Mouse (Mus musculus) mesoderm, embryonic 11.5 days (tissue): ENCODE measurements around the gene Scarb1.
"Not testable (repeated sequence)": the region's sequence is repeated elsewhere in the genome, so short reads cannot be mapped to it uniquely, and the experiment has no call there.

Experiments used
- DNase-seq: peaks from one replicate; pipeline ENCODE4 v3.0.0-alpha.2; 2012; ENCODE audit warnings: low read depth, low spot score

Gene Scarb1

GRCm38 (mm10) chr5:125340547-125341262 lies at the start of gene Scarb1:
Scarb1 (minus strand) TSS chr5:125341094.
- peak; percentile 83 for DNase-seq

- DNase-seq = peak; percentile 92
These were observed 48.9 kb upstream of the Scarb1 start, which contains the start of gene Ubc for GRCm38 (mm10) chr5:125389579-125390441. Ubc (minus strand) TSS chr5:125390202.

DNA sequence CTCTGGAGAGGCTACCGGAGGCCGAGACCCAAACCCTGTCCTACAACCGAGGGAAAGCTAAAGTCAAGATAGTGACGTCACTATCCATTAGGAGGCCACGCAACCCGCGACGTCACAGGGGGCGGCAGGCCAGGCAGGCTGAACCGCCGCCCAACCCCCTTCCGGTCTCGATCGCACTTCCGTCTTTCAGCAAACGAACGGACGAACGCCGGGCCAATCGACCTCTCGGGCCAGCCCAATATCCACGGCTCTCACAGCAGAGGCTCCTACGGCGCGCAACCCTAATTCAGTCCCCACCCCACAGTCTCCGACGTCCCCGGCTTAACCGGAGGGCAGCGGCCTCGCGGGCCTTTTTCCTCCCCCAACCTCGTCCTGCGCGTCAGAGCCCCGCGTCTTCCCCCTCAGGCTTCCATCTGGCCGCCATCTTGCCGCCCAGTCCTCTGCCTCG lies 48.3 kb upstream of the Scarb1 start, which contains the start of gene Gm10382:
TSS of gene Gm10382 (plus strand) at position 192 of the 448 bp plus-strand sequence.
- peak; percentile 87 for DNase-seq

GRCm38 (mm10) chr5:125388358-125389092 lies 47.6 kb upstream of the Scarb1 start:
- no peak for DNase-seq

DNA sequence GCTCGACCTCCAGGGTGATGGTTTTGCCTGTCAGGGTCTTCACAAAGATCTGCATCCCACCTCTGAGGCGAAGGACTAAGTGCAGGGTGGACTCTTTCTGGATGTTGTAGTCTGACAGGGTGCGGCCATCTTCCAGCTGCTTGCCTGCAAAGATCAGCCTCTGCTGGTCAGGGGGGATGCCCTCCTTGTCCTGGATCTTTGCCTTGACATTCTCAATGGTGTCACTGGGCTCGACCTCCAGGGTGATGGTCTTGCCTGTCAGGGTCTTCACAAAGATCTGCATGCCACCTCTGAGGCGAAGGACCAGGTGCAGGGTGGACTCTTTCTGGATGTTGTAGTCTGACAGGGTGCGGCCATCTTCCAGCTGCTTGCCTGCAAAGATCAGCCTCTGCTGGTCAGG lies 46.4 kb upstream of the Scarb1 start:
- not testable (repeated sequence) for DNase-seq

DNA sequence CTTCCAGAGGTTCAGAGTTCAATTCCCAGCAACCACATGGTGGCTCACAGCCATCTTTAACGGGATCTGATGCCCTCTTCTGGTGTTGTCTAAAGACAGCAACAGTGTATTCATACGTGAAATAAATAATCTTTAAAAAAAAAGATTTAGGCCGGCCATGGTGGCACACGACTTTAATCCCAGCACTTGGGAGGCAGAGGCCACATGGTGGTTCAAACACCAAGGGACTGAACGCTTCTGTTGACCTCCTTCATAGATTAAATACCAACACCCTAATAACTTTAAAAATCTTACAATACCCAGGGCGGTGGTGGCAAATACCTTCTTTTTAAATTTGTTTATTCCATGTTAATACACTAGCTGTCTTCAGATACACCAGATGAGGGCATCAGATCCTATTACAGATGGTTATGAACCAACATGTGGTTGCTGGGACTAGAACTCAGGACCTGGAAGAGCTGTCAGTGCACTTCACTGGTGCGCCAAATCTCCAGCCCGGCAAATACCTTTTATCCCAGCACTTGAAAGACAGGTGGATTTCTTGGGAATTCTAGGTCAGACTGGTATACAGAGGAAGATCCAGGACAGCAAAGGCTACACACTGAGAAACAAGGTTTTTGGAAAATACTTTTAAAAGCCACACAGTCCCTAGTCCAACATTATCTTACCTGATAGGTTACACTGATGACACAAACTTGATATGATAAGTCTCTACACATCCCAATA lies 44.5 kb upstream of the Scarb1 start:
- no peak for DNase-seq

DNA sequence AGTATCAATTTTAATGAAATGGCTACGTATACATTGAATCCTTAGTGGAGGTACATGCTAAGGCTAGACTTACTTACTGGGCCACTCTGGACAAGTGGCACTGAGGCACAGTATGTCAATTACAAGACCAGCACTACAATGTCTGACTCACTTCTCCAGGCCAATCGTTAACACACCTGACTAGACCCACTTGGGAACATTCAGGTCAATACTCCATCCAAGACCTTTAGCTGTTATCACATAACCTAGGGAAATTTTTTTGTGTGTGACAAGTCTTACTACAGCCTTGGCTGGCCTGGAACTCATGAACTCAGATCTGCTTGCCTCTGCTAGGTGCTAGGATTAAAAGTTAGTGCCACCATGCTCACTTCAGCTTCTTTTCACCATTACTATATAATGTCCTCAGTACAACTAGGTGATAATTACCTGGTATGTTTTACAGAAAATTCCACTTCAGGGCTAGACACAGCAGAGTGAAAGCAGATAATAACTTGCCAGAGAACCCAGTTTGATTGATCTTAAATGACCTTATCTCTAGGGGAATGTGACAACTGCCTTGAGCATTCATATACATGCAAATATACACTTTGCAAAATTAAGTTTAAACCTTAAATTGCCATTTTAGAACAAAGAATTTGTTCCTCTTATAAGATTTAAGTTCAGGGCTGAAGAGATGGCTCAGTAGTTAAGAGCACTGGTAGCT lies 43.8 kb upstream of the Scarb1 start:
- no peak for DNase-seq

GRCm38 (mm10) chr5:125383637-125384420 lies 42.9 kb upstream of the Scarb1 start:
- no peak for DNase-seq

GRCm38 (mm10) chr5:125382673-125383558 lies 42.0 kb upstream of the Scarb1 start:
- peak; percentile 62 for DNase-seq

DNA sequence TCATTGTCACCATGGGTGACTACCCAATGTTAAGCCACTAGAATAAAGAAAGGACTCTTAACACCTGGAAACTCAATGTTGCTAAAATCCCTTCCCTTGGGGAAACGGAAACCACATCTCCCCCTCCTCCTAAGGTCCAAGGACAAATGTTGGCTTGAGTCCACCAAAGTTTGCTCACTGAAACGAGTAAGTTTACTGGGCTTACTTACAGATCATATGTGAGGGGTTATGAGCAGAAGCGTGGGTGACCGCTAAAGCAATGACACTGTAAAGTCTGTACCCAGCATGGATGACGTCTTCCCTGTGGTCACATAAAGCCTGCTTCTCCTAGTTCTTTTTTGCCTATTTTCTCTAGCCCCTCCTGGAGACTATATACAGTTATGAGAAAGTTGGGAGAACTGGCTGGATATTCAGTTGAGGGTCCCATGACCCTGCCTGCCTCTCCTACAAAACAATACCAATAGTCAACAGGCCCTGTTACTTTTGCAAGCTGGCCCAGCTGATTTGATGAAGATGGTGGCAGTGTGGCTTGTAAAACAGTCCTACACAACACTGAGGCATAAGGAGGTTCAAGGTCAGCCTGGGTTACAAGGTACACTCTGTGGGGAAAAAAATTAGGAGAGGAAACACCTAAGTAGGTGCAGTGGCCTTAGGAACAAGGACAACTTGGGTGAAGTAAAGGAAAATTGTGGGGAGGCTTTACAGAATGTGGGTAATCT lies 41.2 kb upstream of the Scarb1 start:
- no peak for DNase-seq

- no peak for DNase-seq
These were observed 38.0 kb upstream of the Scarb1 start for GRCm38 (mm10) chr5:125378919-125379318.

- no peak for DNase-seq
These were observed 36.3 kb upstream of the Scarb1 start for GRCm38 (mm10) chr5:125377214-125377613.

GRCm38 (mm10) chr5:125375871-125376270 lies 35.0 kb upstream of the Scarb1 start:
- DNase-seq = no peak

GRCm38 (mm10) chr5:125372027-125372426 lies 31.1 kb upstream of the Scarb1 start:
- DNase-seq = no peak

GRCm38 (mm10) chr5:125370950-125371693 lies 30.2 kb upstream of the Scarb1 start:
- no peak for DNase-seq

GRCm38 (mm10) chr5:125368568-125368967 lies 27.7 kb upstream of the Scarb1 start:
- peak; percentile 73 for DNase-seq

- no peak for DNase-seq
These were observed 27.3 kb upstream of the Scarb1 start for GRCm38 (mm10) chr5:125368156-125368555.
